Mouse (Mus musculus) hindbrain, embryonic 16.5 days (tissue): ENCODE results near the gene Steap2. TPM values are rescaled to one million over a fixed set of nuclear protein-coding genes. Genes with fewer than 3 reads are reported as not detected.

Source experiments
- ATAC-seq: fragments of 200-750 bp; cut with Nextera tagmentation; 2 replicates; pipeline ENCODE4 v1.8.0; 2017; ENCODE audit warnings: moderate TSS enrichment, moderate library complexity
- H3K27ac ChIP-seq: fragments of 300-500 bp; sonication (generic); 2 replicates; pipeline ENCODE4 v1.5.1; 2014; ENCODE audit warnings: low read depth, mild to moderate bottlenecking, control low read depth, low read length, moderate library complexity
- H3K27me3 ChIP-seq: fragments of 300-500 bp; sonication (generic); replicated peaks from 2 replicates; pipeline ENCODE4 v1.6.1; 2014; ENCODE audit warnings: low read length; ENCODE audit not compliant: control insufficient read depth, insufficient read depth
- H3K36me3 ChIP-seq: fragments of 300-500 bp; sonication (generic); 2 replicates; pipeline ENCODE4 v1.6.1; 2014; ENCODE audit warnings: mild to moderate bottlenecking, low read length, moderate library complexity, mixed read lengths; ENCODE audit not compliant: control insufficient read depth, insufficient read depth
- H3K4me1 ChIP-seq: fragments of 300-500 bp; sonication (generic); 2 replicates; pipeline ENCODE4 v1.6.1; 2014; ENCODE audit warnings: low read depth, low read length; ENCODE audit not compliant: control insufficient read depth, insufficient read depth
- H3K4me2 ChIP-seq: fragments of 300-500 bp; sonication (generic); 2 replicates; pipeline ENCODE4 v1.6.1; 2014; ENCODE audit warnings: mild to moderate bottlenecking, low read length, control low read depth, moderate library complexity
- H3K4me3 ChIP-seq: fragments of 300-500 bp; sonication (generic); 2 replicates; pipeline ENCODE4 v1.5.1; 2014; ENCODE audit warnings: mild to moderate bottlenecking, low read length, control low read depth, moderate library complexity
- H3K9ac ChIP-seq: fragments of 300-500 bp; sonication (generic); 2 replicates; pipeline ENCODE4 v1.6.1; 2014; ENCODE audit warnings: low read depth, mild to moderate bottlenecking, control low read depth, low read length, moderate library complexity
- H3K9me3 ChIP-seq: fragments of 300-500 bp; sonication (generic); 2 replicates; pipeline ENCODE4 v1.6.1; 2014; ENCODE audit warnings: mild to moderate bottlenecking, low read length, moderate library complexity; ENCODE audit not compliant: control insufficient read depth
- WGBS: fragments of 180-500 bp; shearing (Covaris S2); extraction: QIAGEN DNeasy Blood & Tissue Kit; methylation state at CpG from one replicate; pipeline ENCODE4 v1.1.7; 2014; 5-methylcytosine and 5-hydroxymethylcytosine counted together
- polyA plus RNA-seq: library from polyadenylated mRNA; unstranded; fragments of >200 nt; fragmentation: Nextera tagmentation; extraction: Ambion mirVana; gene quantifications from 2 replicates; pipeline ENCODE4 v1.2.1, GENCODE M21; 2015

Steap2 gene
- polyA plus RNA-seq, 1 experiment from 2014 or later = 6.5 TPM

DNA sequence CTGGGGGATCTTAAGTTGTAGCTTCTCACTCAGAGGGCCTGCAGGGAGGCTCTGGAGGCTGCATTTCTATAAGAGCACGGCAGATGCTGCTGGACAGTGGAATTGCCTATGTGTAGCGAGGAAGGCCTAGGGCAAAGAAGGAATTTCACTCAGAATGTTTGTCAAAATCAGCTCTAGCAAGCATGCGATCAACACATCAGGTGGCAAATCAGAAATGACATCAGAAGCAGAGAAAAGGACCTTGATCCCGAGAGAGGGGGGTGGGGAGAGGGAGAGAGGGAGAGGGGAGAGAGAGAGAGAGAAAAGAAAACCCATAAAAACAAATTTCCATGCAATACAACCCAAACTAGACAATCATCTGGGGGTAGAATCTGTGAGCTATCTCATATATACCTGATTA, 11.1 kb downstream of the Steap2 start:
- Histone ChIP-seq H3K9ac (no peak overlapping the region), H3K4me2 (no peak overlapping the region), H3K9me3 (no peaks in the 10 kb centered on the region), H3K36me3 (no peaks in the 10 kb centered on the region), H3K27me3 (no peaks in the 10 kb centered on the region), H3K27ac (no peak overlapping the region), H3K4me3 (no peak overlapping the region), H3K4me1 (no peaks in the 10 kb centered on the region)
- no peak for ATAC-seq
- WGBS = 74% methylated on average over 4 of the region's 4 CpGs

DNA sequence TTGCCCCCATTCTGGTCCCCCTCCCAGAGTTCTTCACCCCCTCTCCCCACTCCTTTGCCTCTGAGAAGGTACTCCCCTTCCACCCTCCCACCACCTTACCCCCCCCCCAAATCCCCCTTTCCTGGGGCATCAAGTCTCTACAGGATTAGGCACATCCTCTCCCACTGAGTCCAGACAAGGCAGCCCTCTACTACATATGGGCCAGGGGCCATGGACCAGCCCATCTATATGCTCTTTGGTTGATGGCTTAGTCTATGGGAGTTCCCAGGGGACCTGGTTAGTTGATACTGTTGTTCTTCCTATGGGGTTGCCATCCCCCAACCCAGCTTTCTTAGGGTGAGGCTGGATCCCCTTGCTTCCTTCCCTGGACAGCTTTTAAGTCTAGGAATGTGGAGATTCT, 14.9 kb downstream of the Steap2 start:
- no peak overlapping the region for H3K27ac ChIP-seq
- H3K9ac ChIP-seq = no peak overlapping the region
- no peaks in the 10 kb centered on the region for H3K4me1 ChIP-seq
- no peak overlapping the region for H3K4me3 ChIP-seq
- H3K9me3 ChIP-seq = no peaks in the 10 kb centered on the region
- no peak for ATAC-seq
- no peaks in the 10 kb centered on the region for H3K27me3 ChIP-seq
- H3K4me2 ChIP-seq = no peak overlapping the region
- H3K36me3 ChIP-seq = peaks cover 11% of the 10 kb centered on the region

DNA sequence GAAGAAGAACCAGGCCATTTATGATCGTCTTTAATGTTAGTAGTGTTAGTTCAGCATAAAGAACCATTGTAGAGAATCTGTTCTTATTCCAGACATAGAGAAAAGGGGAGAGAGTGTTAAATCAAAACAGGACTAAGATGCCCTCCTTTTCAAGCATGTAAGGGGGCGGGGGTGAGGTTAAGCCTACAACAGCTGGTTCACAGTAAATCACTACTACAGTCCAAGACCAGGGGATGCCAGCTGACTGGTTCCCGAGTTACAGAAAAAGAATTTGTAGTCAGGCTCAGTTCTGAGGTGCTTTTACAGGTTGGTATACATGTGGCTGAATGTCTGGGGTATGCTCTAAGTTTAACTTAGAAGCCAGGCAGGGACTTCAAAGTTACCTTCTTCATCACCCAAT, 18.3 kb downstream of the Steap2 start:
- Histone ChIP-seq H3K27me3 (no peaks in the 10 kb centered on the region), H3K9ac (no peak overlapping the region), H3K27ac (no peak overlapping the region), H3K4me3 (no peak overlapping the region), H3K36me3 (peaks cover 13% of the 10 kb centered on the region), H3K4me1 (no peaks in the 10 kb centered on the region), H3K4me2 (no peak overlapping the region), H3K9me3 (no peaks in the 10 kb centered on the region)
- ATAC-seq = no peak
- WGBS = 81% methylated on average over 3 of the region's 3 CpGs

DNA sequence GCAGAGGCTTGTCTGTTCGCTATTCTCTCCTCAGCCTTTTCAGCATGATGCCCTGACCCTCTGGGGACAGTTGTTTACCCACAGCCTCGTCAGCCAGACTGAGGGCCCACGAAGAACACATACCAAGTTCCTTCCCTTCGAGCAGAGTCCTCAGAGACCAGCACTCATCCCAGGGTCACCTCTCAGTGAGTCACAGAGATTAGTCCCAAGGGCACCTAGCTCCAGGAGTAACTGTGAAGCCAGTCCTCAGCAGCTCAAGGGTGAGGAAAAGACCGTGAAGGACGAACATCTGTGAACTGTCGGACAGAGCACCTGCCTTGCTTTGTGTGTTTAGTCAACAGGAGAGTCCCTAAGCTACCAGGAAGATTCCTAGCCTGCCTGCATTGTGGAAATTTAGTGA, 25.5 kb downstream of the Steap2 start:
- no peak overlapping the region for H3K27ac ChIP-seq
- H3K4me2 ChIP-seq = no peak overlapping the region
- H3K4me1 ChIP-seq = peaks cover 5% of the 10 kb centered on the region
- peaks cover 2% of the 10 kb centered on the region; the same call in 1 of the 2 replicates for H3K36me3 ChIP-seq
- H3K4me3 ChIP-seq = no peak overlapping the region
- H3K27me3 ChIP-seq = no peaks in the 10 kb centered on the region
- ATAC-seq = no peak
- no peaks in the 10 kb centered on the region for H3K9me3 ChIP-seq
- H3K9ac ChIP-seq = no peak overlapping the region
- 67% methylated on average over 7 of the region's 7 CpGs for WGBS

DNA sequence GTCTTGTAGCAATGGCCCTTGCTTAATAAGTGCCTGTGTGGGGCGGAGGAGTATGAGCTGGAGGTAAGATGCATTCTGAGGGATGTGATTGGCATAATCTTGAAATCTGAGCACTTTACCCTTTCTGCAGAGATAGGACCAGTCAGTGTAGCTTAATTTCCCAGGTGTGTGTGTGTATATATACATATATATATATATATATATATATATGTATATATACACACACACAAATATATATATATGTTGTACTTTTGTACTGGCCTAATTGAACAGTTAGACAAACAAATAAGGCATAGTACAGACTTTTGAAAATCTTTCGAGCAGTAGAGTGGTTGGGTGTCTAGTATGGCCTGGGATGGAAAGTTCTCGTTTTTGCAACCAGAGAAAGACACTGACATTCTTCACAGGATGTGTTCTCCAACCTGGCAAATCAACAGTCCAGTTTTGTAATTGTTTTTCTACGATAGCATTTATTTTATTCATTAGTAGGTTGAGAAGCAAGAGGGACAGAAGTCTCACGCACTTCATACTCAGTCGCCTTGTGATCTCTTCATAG, 29.9 kb downstream of the Steap2 start:
- Histone ChIP-seq H3K9me3 (no peaks in the 10 kb centered on the region), H3K27ac (peak overlapping the region; percentile 73), H3K36me3 (no peaks in the 10 kb centered on the region), H3K27me3 (no peaks in the 10 kb centered on the region), H3K4me2 (peak overlapping the region; percentile 80), H3K4me3 (peak overlapping the region; percentile 84), H3K4me1 (peaks cover 8% of the 10 kb centered on the region), H3K9ac (peak overlapping the region; percentile 80)
- WGBS = 51% methylated on average over 6 of the region's 6 CpGs
- peak; percentile 18; the same call in 1 of the 2 replicates for ATAC-seq

DNA sequence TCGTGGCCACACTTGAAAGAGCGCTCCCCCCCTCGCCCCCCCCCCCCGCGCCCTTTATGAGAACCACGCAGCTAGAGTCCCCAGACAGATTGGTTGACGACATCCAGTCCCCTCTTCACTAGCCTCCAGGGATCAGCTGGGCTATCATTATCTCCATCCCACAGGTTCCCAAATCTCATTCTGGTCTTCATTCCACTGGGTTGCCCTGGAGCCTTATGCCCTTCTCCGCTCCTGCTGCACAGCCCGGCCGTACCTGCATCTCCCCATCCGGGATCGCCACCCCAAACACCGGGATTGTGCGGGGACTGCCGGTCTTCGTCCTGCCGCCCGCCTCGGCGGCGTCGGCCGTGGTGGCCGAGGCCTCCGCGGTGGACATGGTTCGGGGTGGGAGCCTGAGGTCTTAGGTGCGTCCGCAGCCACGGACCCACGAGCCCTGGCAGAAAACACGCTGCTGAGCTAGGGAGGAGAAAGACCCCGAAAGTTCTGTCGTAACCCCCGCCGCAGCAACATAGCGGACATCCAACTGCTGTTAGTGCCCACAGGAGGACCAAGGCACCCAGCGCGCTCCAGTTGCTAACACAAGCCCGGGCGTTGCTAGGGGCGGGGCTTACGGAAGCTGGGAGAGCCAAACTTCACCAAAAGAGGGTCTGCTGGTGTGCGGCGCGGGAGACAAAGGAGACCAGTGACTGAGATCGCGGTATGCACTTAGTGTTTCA, 30.6 kb downstream of the Steap2 start, which contains the start of gene Cfap69:
Cfap69 (minus strand) TSS at position 585 of the 716 bp plus-strand sequence.
- 0% methylated on average over 46 of the region's 48 CpGs for WGBS
- ATAC-seq = peak; percentile 99
- peaks cover 8% of the 10 kb centered on the region for H3K4me1 ChIP-seq

DNA sequence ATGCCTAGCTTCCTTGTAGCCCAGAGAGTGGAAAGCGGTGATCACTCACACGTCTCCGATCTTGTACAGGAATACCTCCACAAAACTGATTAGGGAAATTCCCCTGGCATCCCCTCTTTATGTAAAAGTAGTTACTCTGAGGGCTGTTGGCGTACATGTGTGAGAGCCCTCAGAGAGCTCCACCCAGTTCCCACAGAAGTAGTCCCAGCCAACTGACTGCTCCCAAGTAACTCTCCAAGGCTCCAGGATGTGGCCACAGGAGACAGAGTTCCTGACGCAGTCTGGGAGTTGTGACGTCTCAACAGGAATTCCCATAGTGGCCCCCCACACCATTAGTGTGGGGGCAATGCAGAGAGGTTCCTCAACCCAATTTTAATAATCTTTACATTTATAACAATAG, 31.3 kb downstream of the Steap2 start:
- ATAC-seq = 0 out of 2 replicates have a peak, but pooled peaks have one; percentile 6
- no peaks in the 10 kb centered on the region for H3K36me3 ChIP-seq
- 43% methylated on average over 6 of the region's 6 CpGs for WGBS
- no peaks in the 10 kb centered on the region for H3K9me3 ChIP-seq
- no peak overlapping the region for H3K9ac ChIP-seq
- H3K27ac ChIP-seq = no peak overlapping the region
- H3K4me1 ChIP-seq = peaks cover 8% of the 10 kb centered on the region
- peak overlapping the region; percentile 80 for H3K4me2 ChIP-seq
- no peaks in the 10 kb centered on the region for H3K27me3 ChIP-seq
- peak overlapping the region; percentile 84 for H3K4me3 ChIP-seq

More for the DNA sequence above, 30.6 kb downstream of the Steap2 start, which contains the start of gene Cfap69:
- Histone ChIP-seq H3K4me3 (peak within 1 kb of the TSS; percentile 84), H3K4me2 (peak within 1 kb of the TSS; percentile 80), H3K9ac (peak within 1 kb of the TSS; percentile 80), H3K9me3 (no peaks in the 10 kb centered on the region), H3K27ac (peak within 1 kb of the TSS; percentile 73), H3K27me3 (no peaks in the 10 kb centered on the region), H3K36me3 (no peaks in the 10 kb centered on the region)

DNA sequence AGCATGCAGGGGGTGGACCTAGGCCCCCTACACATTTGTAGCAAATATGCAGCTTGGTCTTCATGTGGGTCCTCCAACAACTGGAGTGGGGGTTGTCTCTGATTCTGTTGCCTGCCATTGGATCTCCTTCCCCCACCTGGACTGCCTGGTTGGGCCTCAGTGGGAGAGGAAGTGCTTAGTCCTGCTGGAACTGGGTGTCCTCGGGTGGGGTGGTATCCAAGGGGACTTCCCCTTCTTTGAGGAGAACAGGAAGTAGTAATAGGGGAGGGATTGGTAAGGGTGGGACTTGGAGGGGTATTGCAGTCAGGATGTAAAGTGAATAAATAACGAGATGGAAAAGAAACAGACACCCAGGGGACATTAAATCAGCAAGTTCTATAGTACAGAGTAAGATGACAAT, 35.7 kb downstream of the Steap2 start:
- Histone ChIP-seq H3K4me2 (no peak overlapping the region), H3K4me3 (no peak overlapping the region), H3K9me3 (no peaks in the 10 kb centered on the region), H3K27ac (no peak overlapping the region), H3K9ac (no peak overlapping the region), H3K36me3 (no peaks in the 10 kb centered on the region), H3K4me1 (peaks cover 3% of the 10 kb centered on the region; the same call in 1 of the 2 replicates), H3K27me3 (no peaks in the 10 kb centered on the region)
- WGBS = 59% methylated on average over 2 of the region's 2 CpGs
- ATAC-seq = no peak

DNA sequence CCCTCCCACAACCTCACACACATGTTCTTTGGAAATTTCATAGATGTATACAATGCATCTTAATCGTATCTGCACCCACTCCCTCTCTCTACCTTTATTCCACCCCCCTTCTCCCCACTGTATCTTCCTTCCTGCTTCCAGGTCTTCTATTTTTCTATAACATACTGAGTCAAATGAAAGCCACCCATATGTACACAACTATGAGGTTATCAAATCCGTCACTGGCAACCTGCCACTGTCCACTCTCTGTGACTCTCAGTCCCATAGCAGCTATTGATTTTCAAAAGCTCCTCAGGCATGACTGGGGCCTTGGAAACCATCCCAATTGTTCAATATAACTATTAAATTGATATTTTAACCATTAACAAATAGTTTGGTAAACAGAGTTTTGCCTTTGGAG, 36.4 kb downstream of the Steap2 start:
- Histone ChIP-seq H3K9me3 (no peaks in the 10 kb centered on the region), H3K27ac (no peak overlapping the region), H3K27me3 (no peaks in the 10 kb centered on the region), H3K4me1 (peaks cover under 1% of the 10 kb centered on the region; the same call in 1 of the 2 replicates), H3K9ac (no peak overlapping the region), H3K4me2 (no peak overlapping the region), H3K4me3 (no peak overlapping the region), H3K36me3 (no peaks in the 10 kb centered on the region)
- ATAC-seq = no peak
- WGBS = 76% methylated on average over 2 of the region's 2 CpGs
